Mouse (Mus musculus) CD8-positive naive resting alpha-beta T cell, adult 2 months (primary cell): ENCODE measurements around the gene Mars.

Source experiments
- DNase-seq, 2 experiments: peaks; one replicate each; pipeline ENCODE4 v3.0.0; 2022; ENCODE audit warnings: low read depth in 2 of 2, low spot score in 2 of 2

The Mars gene

GRCm38 (mm10) chr10:127262548-127263398 is 48.8 kb downstream of the Mars start, which contains the start of gene Kif5a:
Gene Kif5a (minus strand): TSS chr10:127263348.
- DNase-seq, result peak in 1 of 2 experiments; percentile 28

- DNase-seq, result no peak
Observed at GRCm38 (mm10) chr10:127261706-127262547, 49.7 kb downstream of the Mars start.

GRCm38 (mm10) chr10:127258489-127258888 is 53.1 kb downstream of the Mars start:
- DNase-seq, result no peak

GRCm38 (mm10) chr10:127257790-127258189 is 53.8 kb downstream of the Mars start:
- no peak for DNase-seq

GRCm38 (mm10) chr10:127255625-127256345 is 55.8 kb downstream of the Mars start:
- DNase-seq, result no peak

GRCm38 (mm10) chr10:127250810-127251209 is 60.8 kb downstream of the Mars start:
- no peak for DNase-seq
